Mouse (Mus musculus) forebrain, embryonic 12.5 days (tissue): ENCODE measurements around the gene Ralgds. TPM values are rescaled to one million over a fixed set of nuclear protein-coding genes. Genes with fewer than 3 reads are reported as not detected.
A peak's percentile ranks its signal among the peaks of the same experiment; 100 is the strongest.

Source experiments
- ATAC-seq: fragments of 200-750 bp; cut with Nextera tagmentation; 2 replicates; pipeline ENCODE4 v1.8.0; 2017; ENCODE audit warnings: moderate TSS enrichment; ENCODE audit not compliant: low FRiP score
- H3K27ac ChIP-seq: fragments of 300-500 bp; sonication (generic); 2 replicates; pipeline ENCODE4 v1.5.1; 2016; ENCODE audit warnings: mild to moderate bottlenecking
- H3K27me3 ChIP-seq: fragments of 300-500 bp; sonication (generic); 2 replicates; pipeline ENCODE4 v1.6.1; 2016; ENCODE audit warnings: mild to moderate bottlenecking
- H3K36me3 ChIP-seq: fragments of 300-500 bp; sonication (generic); replicated peaks from 2 replicates; pipeline ENCODE4 v1.6.1; 2016; ENCODE audit warnings: mild to moderate bottlenecking
- H3K4me1 ChIP-seq: fragments of 300-500 bp; sonication (generic); 2 replicates; pipeline ENCODE4 v1.6.1; 2016
- H3K4me2 ChIP-seq: fragments of 300-500 bp; sonication (generic); 2 replicates; pipeline ENCODE4 v1.6.1; 2016; ENCODE audit warnings: mild to moderate bottlenecking, moderate library complexity
- H3K4me3 ChIP-seq: fragments of 300-500 bp; sonication (generic); replicated peaks from 2 replicates; pipeline ENCODE4 v1.5.1; 2016; ENCODE audit warnings: mild to moderate bottlenecking
- H3K9ac ChIP-seq: fragments of 300-500 bp; sonication (generic); 2 replicates; pipeline ENCODE4 v1.6.1; 2016; ENCODE audit warnings: mild to moderate bottlenecking
- H3K9me3 ChIP-seq: fragments of 300-500 bp; sonication (generic); 2 replicates; pipeline ENCODE4 v1.6.1; 2016
- WGBS: fragments of 180-500 bp; shearing (Covaris S2); methylation state at CpG from one replicate; pipeline ENCODE4 v1.1.7; 2016; 5-methylcytosine and 5-hydroxymethylcytosine counted together
- polyA plus RNA-seq: library from polyadenylated mRNA; unstranded; fragments of >200 nt; fragmentation: Nextera tagmentation; extraction: Ambion mirVana; gene quantifications from 2 replicates; pipeline ENCODE4 v1.2.1, GENCODE M21; 2016

Gene Ralgds
- polyA plus RNA-seq, 1 experiment from 2014 or later = 55.2 TPM

DNA sequence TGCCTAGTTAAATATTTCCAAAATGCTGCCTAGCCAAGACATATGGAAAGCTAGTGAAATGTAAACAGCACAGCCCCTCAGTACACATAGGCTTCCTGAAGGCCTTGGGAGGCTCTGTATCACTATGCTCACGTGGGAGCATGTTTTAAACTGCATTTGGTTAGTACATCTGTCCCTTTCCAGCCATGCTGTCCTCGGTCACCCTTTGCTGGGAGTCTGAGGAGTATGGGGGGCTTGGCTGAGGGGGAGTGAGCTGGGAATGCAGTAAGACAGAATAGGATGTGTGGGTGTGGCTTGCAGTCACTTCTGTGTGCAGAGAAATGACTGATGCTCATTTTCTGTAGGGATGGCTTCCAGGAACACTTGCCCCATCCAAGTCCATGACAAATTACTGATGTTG lies 72.8 kb downstream of the Ralgds start:
- Histone ChIP-seq H3K9me3 (no peaks in the 10 kb centered on the region), H3K4me3 (no peak overlapping the region), H3K36me3 (no peaks in the 10 kb centered on the region), H3K4me2 (no peak overlapping the region), H3K27ac (no peak overlapping the region), H3K4me1 (peaks cover 19% of the 10 kb centered on the region), H3K27me3 (peaks cover 20% of the 10 kb centered on the region), H3K9ac (no peak overlapping the region)
- 53% methylated on average over 2 of the region's 2 CpGs for WGBS
- ATAC-seq = no peak

DNA sequence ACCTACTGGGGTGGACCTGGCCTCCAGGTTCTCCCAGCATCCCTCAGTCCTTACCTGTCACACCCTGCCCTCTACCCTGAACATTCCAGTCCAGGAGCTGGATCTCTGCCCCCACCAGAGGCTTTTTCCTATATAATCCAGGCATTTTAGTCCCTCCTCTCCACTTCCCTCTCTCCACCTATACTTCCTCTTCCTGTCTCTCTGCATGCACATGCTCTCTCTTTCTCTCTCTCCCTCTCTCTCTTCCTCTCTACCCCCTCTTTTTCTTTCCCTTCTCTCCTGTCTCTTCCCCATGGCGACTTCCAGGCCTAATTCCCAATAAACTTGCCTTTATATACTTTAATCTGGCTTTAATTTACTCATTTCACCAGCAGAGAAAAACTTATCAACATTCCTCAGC lies 75.6 kb downstream of the Ralgds start:
- no peaks in the 10 kb centered on the region for H3K36me3 ChIP-seq
- ATAC-seq = no peak
- no peak overlapping the region for H3K27ac ChIP-seq
- H3K4me1 ChIP-seq = peaks cover 2% of the 10 kb centered on the region
- no peak overlapping the region for H3K9ac ChIP-seq
- H3K9me3 ChIP-seq = no peaks in the 10 kb centered on the region
- H3K27me3 ChIP-seq = peaks cover 32% of the 10 kb centered on the region
- H3K4me2 ChIP-seq = no peak overlapping the region
- no peak overlapping the region for H3K4me3 ChIP-seq
- 34% methylated on average over 1 of the region's 1 CpGs for WGBS

DNA sequence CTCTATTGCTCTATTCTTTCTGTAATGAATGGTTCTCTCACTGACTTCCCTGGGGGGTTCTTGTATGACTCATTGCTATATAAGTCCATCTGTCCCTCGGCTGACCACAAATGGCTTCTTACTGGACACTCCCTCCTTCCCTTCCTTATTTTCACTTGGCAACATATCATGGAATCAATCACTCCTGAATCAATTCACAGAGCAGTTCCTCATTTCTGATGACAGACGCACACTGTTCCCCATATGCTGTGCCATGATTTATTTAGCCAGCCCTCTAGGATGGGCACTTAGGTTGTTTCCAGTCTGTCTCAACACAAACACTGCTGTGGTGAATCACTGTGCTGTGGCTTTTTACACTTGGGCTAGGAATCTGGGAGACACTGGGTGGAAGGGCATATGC lies 78.6 kb downstream of the Ralgds start:
- 90% methylated on average over 2 of the region's 2 CpGs for WGBS

DNA sequence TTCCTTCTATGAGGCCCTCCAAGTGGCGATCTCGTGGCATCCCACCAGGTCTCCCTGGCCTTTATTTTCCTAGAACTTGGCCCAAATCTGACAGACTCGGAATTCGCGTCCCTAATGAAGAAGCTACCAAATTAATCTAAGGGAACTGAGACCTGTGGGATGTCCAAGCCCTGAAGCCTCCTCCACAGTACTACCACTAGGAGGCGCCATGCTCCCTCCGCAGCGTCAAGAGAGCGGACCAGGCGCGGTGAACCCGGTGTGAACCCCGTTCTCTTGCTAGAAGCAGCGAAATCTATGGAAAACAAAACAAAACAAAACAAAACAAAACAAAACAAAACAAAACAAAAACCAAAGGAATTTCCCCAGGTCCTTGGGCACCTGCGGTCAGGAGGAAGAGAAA lies 79.9 kb downstream of the Ralgds start:
- H3K36me3 ChIP-seq = no peaks in the 10 kb centered on the region
- no peak for ATAC-seq
- H3K4me1 ChIP-seq = no peaks in the 10 kb centered on the region; the same call in 1 of the 2 replicates
- no peak overlapping the region for H3K27ac ChIP-seq
- WGBS = 9% methylated on average over 15 of the region's 15 CpGs
- no peak overlapping the region for H3K9ac ChIP-seq
- peak overlapping the region; percentile 8; the same call in 1 of the 2 replicates for H3K4me2 ChIP-seq
- H3K4me3 ChIP-seq = no peak overlapping the region
- H3K27me3 ChIP-seq = peaks cover 37% of the 10 kb centered on the region
- no peaks in the 10 kb centered on the region for H3K9me3 ChIP-seq

More for the DNA sequence above, 78.6 kb downstream of the Ralgds start:
- Histone ChIP-seq H3K4me2 (no peak overlapping the region), H3K4me1 (no peaks in the 10 kb centered on the region), H3K4me3 (no peak overlapping the region), H3K9ac (no peak overlapping the region), H3K9me3 (no peaks in the 10 kb centered on the region), H3K27ac (no peak overlapping the region), H3K27me3 (peaks cover 40% of the 10 kb centered on the region), H3K36me3 (no peaks in the 10 kb centered on the region)
- ATAC-seq = no peak

DNA sequence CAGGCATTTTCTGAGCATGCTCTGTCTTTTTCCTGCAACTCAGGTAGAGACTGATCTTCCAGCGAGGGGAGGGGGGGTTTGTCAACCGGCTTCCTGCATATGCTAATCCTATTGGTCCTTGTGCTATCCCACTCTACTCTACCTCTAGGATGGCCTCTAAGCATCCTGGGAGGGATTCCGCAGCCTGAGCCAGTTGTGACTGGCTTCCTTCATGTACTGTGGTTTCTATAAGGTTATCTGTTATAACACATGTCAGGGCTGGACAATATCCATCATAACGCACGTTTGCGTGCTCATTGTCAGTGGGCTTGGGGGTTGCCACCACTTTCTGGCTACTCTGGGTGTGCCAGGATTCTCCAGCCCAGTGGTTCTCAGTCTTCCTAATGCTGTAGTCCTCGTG lies 83.1 kb downstream of the Ralgds start:
- peaks cover 5% of the 10 kb centered on the region; the same call in 1 of the 2 replicates for H3K4me1 ChIP-seq
- peaks cover 26% of the 10 kb centered on the region for H3K27me3 ChIP-seq
- H3K4me2 ChIP-seq = no peak overlapping the region
- H3K27ac ChIP-seq = no peak overlapping the region
- H3K4me3 ChIP-seq = no peak overlapping the region
- no peaks in the 10 kb centered on the region for H3K36me3 ChIP-seq
- no peak for ATAC-seq
- 86% methylated on average over 7 of the region's 7 CpGs for WGBS
- H3K9me3 ChIP-seq = no peaks in the 10 kb centered on the region
- H3K9ac ChIP-seq = no peak overlapping the region

DNA sequence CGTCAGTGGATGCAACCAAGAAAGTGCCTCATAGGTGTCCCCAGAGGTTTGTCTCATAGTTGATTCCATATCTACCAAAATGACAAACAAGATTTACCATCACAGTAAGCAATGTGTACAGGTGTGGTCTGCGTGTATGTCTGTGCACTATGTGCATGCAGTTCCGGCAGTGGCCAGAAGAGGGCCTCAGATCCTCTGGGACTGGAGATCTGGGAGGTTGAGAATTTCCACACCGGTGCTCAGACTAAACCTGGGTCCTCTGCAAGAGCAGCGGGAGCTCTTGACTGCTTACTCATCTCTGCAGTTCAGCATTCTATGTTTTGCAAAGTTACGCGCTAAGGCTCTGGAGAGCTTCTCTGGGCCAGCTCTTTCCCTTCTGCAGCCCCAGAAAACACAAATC lies 84.1 kb downstream of the Ralgds start:
- Histone ChIP-seq H3K27me3 (peaks cover 23% of the 10 kb centered on the region), H3K4me1 (peaks cover 5% of the 10 kb centered on the region; the same call in 1 of the 2 replicates), H3K27ac (no peak overlapping the region), H3K9me3 (no peaks in the 10 kb centered on the region), H3K4me2 (no peak overlapping the region), H3K4me3 (no peak overlapping the region), H3K9ac (no peak overlapping the region), H3K36me3 (no peaks in the 10 kb centered on the region)
- ATAC-seq = no peak
- 93% methylated on average over 7 of the region's 7 CpGs for WGBS

DNA sequence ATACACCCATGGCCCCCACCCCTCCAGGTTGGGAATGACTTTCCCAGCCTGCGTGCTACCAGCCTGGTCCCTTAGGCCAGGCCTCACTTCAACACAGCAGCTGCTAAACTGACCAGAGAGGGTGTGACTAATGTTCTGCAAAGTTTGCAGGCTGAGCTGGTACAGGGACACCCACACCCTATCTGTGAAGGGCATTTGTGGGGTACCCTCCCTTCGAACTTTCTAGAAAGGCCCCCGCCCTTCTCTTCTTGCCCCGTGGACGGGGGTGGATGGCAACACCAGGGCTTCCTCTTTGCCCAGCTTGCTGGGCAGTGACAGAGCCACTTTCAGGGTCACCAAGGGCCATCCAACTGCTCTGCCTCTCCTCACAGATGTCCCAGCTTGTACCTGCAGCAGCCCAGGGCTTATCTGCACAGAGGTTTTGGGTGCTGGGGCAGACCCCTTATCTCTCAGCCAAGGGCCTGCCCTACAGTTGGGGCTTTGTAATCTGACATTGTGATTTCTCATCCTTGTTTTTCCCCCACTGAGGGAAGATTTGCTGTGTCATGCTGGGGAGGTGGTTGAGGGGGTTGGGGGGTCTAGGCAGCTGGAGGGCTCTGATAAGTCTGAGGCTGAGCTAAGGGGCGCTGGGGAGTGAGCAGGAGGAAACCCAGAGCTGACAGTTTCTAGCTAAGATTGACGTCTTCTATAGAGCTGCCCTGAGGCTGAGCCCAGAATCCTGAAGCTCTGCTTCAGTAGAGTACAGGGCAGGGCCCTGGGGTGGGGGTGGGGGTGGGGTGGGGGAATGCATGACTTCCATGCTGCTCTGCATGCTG lies 85.0 kb downstream of the Ralgds start:
- H3K27me3 ChIP-seq = peaks cover 20% of the 10 kb centered on the region; the same call in 1 of the 2 replicates
- no peak overlapping the region for H3K4me2 ChIP-seq
- WGBS = 79% methylated on average over 7 of the region's 7 CpGs
- H3K4me3 ChIP-seq = no peak overlapping the region
- H3K9ac ChIP-seq = no peak overlapping the region
- ATAC-seq = no peak
- H3K27ac ChIP-seq = no peak overlapping the region
- peaks cover 5% of the 10 kb centered on the region; the same call in 1 of the 2 replicates for H3K4me1 ChIP-seq
- no peaks in the 10 kb centered on the region for H3K36me3 ChIP-seq
- no peaks in the 10 kb centered on the region for H3K9me3 ChIP-seq

DNA sequence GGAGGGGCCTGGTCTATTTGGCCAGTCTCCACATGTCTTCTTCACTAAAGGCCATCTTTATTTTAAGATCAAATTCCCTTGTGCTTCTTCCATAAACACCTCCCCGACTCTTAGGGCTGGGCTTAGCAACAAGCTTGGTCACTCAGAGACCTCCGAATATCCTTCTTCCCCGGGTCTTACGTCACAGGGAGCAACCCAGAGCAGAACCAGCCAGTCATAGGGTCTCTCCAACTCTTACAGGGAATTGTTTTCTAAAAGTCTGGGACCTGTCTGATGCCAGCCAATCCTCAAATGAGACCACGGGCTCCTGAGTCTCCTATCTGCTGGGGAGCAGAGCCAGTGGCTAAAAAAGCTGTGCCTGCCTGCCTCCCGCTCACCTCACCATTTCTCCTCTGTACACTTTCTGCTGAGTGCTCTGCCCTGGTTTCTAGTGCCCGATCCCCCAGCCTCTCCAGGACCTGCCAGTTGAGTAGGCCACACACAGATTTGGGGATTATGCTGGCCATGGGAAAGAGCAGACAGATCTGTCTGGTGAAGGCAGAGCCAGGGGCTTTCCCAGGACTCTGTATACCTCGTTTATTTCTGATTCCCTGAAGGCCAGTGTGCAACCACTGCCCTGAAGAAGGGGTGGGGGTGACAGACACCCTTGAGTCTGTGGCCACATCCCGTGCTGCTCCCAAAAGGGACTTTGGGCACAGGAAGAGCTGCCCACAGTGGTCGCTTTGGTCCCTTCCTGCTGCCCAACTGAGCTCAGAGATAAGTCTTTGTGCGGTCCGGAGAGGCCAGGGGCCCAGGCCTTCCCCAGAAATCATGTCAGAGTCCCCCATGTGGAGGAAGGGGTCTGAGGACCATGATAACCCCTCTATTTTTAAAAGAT lies 86.0 kb downstream of the Ralgds start:
- Histone ChIP-seq H3K27me3 (0 out of 2 replicates have a peak, but pooled peaks cover 13% of the 10 kb centered on the region), H3K4me2 (no peak overlapping the region), H3K4me3 (no peak overlapping the region), H3K9me3 (no peaks in the 10 kb centered on the region), H3K36me3 (no peaks in the 10 kb centered on the region), H3K4me1 (peaks cover 5% of the 10 kb centered on the region; the same call in 1 of the 2 replicates), H3K9ac (no peak overlapping the region), H3K27ac (no peak overlapping the region)
- no peak for ATAC-seq
- 69% methylated on average over 12 of the region's 12 CpGs for WGBS

DNA sequence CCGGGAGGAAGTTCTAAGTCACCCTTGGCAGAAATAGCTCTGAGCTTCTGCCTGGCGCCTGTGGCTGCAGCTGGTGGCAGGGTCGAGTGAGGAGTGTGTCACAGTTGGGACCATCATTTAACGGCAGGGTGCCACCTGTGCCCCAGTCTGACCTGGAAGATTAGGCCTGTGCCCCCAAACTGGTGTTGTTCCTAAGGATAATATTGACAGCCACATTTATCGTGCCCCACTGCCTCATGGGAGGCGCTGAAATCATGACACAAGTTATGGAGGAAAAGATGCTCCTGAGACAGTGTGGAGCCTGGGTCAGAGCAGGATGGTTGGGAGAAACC lies 86.6 kb downstream of the Ralgds start:
- no peak overlapping the region for H3K4me3 ChIP-seq
- no peak overlapping the region for H3K27ac ChIP-seq
- H3K27me3 ChIP-seq = 0 out of 2 replicates have a peak, but pooled peaks cover 7% of the 10 kb centered on the region
- no peak overlapping the region for H3K4me2 ChIP-seq
- no peak for ATAC-seq
- peaks cover 5% of the 10 kb centered on the region; the same call in 1 of the 2 replicates for H3K4me1 ChIP-seq
- no peak overlapping the region for H3K9ac ChIP-seq
- no peaks in the 10 kb centered on the region for H3K36me3 ChIP-seq
- no peaks in the 10 kb centered on the region for H3K9me3 ChIP-seq
- 78% methylated on average over 6 of the region's 6 CpGs for WGBS

DNA sequence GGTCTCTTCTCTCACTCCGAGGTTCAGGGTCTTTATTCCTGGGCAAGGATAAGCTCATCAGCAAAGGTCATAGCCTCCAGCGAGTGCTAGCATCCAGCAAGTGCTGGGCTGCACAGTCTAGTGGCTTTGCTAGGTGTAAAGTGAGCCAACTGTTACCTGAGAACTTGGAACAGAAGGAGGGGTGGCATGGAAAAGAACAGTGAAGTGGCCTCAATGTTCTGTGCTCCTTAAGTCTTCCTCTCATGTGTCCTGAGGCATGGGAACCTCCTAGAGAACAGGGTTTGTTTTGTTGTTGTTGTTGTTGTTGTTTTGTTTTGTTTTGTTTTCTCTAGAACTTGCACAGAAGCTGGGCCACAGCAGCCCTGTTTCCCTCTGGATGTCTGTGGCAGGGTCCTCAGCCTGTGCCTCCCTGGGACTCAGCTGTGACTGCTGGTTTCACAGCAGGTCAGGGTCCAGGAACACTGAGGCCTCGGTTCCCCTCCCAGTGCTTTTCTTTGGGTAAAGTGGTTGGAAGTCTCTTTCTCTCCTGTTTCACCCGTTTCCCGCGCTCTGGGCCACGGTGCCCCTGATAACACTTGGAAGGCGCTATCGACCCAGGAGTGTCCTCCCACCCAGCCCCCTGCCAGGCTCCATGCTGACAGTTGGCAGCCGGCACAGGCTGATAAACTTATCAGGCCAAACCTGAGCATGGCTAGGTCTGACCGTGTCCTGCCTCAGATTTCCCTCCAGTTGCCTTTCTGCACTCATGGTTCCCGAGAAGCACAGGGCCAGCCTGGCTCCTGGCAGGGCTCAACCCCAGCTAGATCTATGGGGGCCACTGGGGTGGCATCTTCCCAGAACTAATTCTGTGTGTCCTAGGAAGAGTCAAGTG lies 89.0 kb downstream of the Ralgds start:
- Histone ChIP-seq H3K27me3 (no peaks in the 10 kb centered on the region), H3K9ac (no peak overlapping the region), H3K4me2 (no peak overlapping the region), H3K27ac (no peak overlapping the region), H3K36me3 (no peaks in the 10 kb centered on the region), H3K4me3 (no peak overlapping the region), H3K9me3 (no peaks in the 10 kb centered on the region), H3K4me1 (peaks cover 5% of the 10 kb centered on the region; the same call in 1 of the 2 replicates)
- no peak for ATAC-seq
- 68% methylated on average over 12 of the region's 12 CpGs for WGBS
